Mouse (Mus musculus): ENCODE results near the gene Lrrc29.

DNA sequence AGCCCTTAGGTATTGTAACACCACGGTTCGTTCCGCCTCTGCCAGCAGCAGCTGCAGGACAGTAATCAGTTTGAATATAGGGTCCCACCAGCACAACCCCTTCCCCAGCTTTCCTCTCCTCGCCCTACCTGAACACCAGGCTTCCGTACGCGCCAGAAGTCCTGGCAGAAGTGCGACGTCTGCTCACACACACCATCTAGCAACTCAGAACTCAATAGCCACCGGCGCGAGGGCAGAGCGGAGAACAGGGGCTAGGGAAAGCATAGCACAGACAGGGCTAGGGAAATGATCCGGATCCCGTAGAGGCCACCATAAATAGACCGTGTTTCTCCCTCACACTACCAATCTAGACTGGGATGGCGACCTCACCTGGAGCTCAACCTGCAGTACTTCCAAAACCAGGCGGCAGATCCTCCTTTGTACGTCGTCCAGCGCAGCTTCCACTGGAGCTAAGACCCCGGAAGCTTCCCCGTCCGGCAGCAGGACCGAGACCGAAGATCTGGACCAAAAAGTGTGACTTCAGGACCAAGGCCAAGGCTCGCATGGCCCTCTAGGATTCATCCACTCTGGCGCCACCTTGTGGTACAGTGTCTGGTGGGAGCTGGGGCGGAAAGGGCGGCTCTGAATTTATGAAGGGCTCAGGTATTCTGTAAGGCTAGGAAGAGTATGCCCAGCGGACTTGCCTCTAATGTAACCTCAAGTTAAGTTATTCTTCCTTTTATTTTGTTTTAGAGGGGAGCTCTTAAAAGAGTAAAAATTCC lies 35.3 kb downstream of the Lrrc29 start:
- 0 out of 2 replicates have a peak, but pooled peaks have one; percentile 19 for TF ChIP-seq POLR2A (IDR thresholded peaks at IDR 0.05; ENCODE audit: control insufficient read depth, extremely low read depth, insufficient read depth, low read length, poor library complexity)
- peak; percentile 94 for TF ChIP-seq CTCF (IDR thresholded peaks at IDR 0.05; ENCODE audit: borderline replicate concordance, control insufficient read depth, extremely low read depth, insufficient read depth, low read length, poor library complexity)

Data from thymus, adult 2 months (tissue).